ENCODE assay signal across 8 mouse cellular contexts in the genomic region with DNA sequence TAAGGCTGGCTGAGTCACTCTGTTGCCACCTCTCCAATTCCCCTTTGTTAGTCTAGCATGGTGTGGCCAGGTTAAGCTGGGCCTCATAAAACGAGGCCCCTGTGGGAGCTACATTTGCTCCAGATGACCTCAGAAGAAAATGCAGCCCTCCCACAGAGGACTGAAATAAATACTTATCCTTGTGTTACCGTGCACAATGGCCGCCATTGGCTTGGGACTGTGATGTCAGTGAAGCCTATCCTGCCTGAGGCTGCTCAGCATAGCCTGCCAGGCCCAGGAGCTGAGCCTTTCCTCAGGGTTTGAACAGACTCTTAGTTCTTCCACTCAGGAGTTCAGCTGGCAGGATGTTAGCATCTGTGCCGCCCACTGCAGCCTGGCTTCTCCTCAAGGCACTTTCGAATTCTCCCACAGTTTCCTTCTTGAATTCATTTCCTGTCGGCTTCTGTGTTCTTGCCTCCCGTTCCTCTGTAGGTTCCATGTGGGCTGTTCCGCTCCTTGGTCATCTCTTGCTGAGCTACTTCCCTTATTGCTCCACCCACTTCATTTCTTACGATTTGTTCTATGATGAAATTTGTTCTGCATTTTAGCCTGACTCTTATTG. TPM values are rescaled to one million over a fixed set of nuclear protein-coding genes. Genes with fewer than 3 reads are reported as not detected.
DNase-seq lines count a peak whose midpoint lies in the region; ATAC-seq lines count a peak whose summit lies in the region.

No protein-coding gene starts in this region.

- no peak overlapping the region for H3K4me3 ChIP-seq in liver, embryonic 11.5 days (ENCODE audit: low read depth, low read length)

- DNase-seq in adrenal gland, adult 2 months: peak; percentile 37
- DNase-seq in adrenal gland, postnatal 14 days: no peak
- peak; percentile 29 for DNase-seq in gastrocnemius, postnatal 25 days
- peak; percentile 30 for DNase-seq in kidney, adult 11 months
- DNase-seq in liver, embryonic 11.5 days (ENCODE audit: low spot score): no peak
- peak; percentile 63 to 71 for DNase-seq in monocyte, adult 2 months (ENCODE audit: low read depth in 1 of 2, low spot score in 2 of 2)
- DNase-seq in urinary bladder, adult 18-20 months (ENCODE audit: low spot score in 2 of 2): no peak

- H3K36me3 ChIP-seq in liver, embryonic 11.5 days (ENCODE audit: control insufficient read depth, insufficient read depth, low read length): no peaks in the 10 kb centered on the region

- H3K4me1 ChIP-seq in liver, embryonic 11.5 days (replicated peaks; ENCODE audit: control insufficient read depth, insufficient read depth, low read length): peaks cover 20% of the 10 kb centered on the region

- no peak overlapping the region for H3K9ac ChIP-seq in liver, embryonic 11.5 days (ENCODE audit: low read depth, low read length)

- H3K27me3 ChIP-seq in liver, embryonic 11.5 days (replicated peaks; ENCODE audit: control insufficient read depth, insufficient read depth, low read length): no peaks in the 10 kb centered on the region

- no peaks in the 10 kb centered on the region for H3K9me3 ChIP-seq in liver, embryonic 11.5 days (ENCODE audit: control insufficient read depth, low read length)

- WGBS in liver, embryonic 11.5 days: 41% methylated on average over 9 of the region's 9 CpGs

- H3K27ac ChIP-seq in liver, embryonic 11.5 days (ENCODE audit: low read depth, low read length): peak overlapping the region; percentile 52; the same call in 1 of the 2 replicates

- peak; percentile 96 for ATAC-seq in common myeloid progenitor, adult 5-6 weeks (replicated peaks; ENCODE audit: low read depth, poor library complexity, severe bottlenecking)
- ATAC-seq in liver, embryonic 11.5 days (replicated peaks; ENCODE audit: low FRiP score): no peak

- H3K4me2 ChIP-seq in liver, embryonic 11.5 days: peak overlapping the region; percentile 11; the same call in 1 of the 2 replicates

RNA-seq across cellular contexts. Expression of a gene that starts 33.7 kb away (rescaled TPM):
- 10 to 100 TPM; 58.7 to 66.1 TPM for total RNA-seq in adrenal gland, adult 2 months (2021)
- polyA plus RNA-seq in adrenal gland, adult 2 months (2012; rRNA removed): 113 and 162 TPM in 2 replicates
- 50.8 and 76.7 TPM in 2 replicates for total RNA-seq in adrenal gland, postnatal 14 days (2021)
- total RNA-seq in common myeloid progenitor, adult 5-6 weeks (2017): 0.49 and 1.9 TPM in 2 replicates
- total RNA-seq in gastrocnemius, postnatal 25 days (2021): 1 to 10 TPM; 3.4 to 3.7 TPM
- polyA plus RNA-seq in liver, embryonic 11.5 days (2014; fragmentation: Nextera tagmentation; extraction: Ambion mirVana): 15.8 and 16.1 TPM in 2 replicates

Comparison
In these comparisons a context has a peak if more than half of its experiments do, and no peak if none do; other contexts are left out.
1. DNase-seq: peak in adrenal gland, adult 2 months (single experiment), gastrocnemius, postnatal 25 days (single experiment), kidney, adult 11 months (single experiment) and monocyte, adult 2 months (2 of 2); none in adrenal gland, postnatal 14 days (single experiment), liver, embryonic 11.5 days (single experiment) and urinary bladder, adult 18-20 months (0 of 2).
2. RNA of a gene that starts 33.7 kb away (total RNA-seq): 50.8 to 76.7 TPM in adrenal gland, postnatal 14 days and 58.7 to 66.1 TPM in adrenal gland, adult 2 months; 3.4 to 3.7 TPM in gastrocnemius, postnatal 25 days and 0.49 to 1.9 TPM in common myeloid progenitor, adult 5-6 weeks; every median in the first group is over 10 times any median in the second.